Mouse (Mus musculus): ENCODE measurements around the gene Npepps.
A peak's percentile ranks its signal among the peaks of the same experiment; 100 is the strongest.

Npepps gene

GRCm38 (mm10) chr11:97186947-97187763 lies 93.3 kb downstream of the Npepps start:
- DNase-seq (ENCODE audit: low spot score in 2 of 2), result peak; percentile 97 to 98

GRCm38 (mm10) chr11:97185704-97186614 lies 94.5 kb downstream of the Npepps start:
- DNase-seq (ENCODE audit: low spot score in 2 of 2), result no peak

- DNase-seq (ENCODE audit: low spot score in 2 of 2), result no peak
Measured at GRCm38 (mm10) chr11:97184875-97185274, 95.6 kb downstream of the Npepps start.

- no peak for DNase-seq (ENCODE audit: low spot score in 2 of 2)
Measured at GRCm38 (mm10) chr11:97182446-97182845, 98.0 kb downstream of the Npepps start.

GRCm38 (mm10) chr11:97181061-97181460 lies 99.4 kb downstream of the Npepps start:
- no peak for DNase-seq (ENCODE audit: low spot score in 2 of 2)

GRCm38 (mm10) chr11:97178198-97178597 lies 102.2 kb downstream of the Npepps start:
- no peak for DNase-seq (ENCODE audit: low spot score in 2 of 2)

GRCm38 (mm10) chr11:97176851-97177250 lies 103.6 kb downstream of the Npepps start:
- peak in 1 of 2 experiments; percentile 21 for DNase-seq (ENCODE audit: low spot score in 2 of 2)

- DNase-seq (ENCODE audit: low spot score in 2 of 2), result no peak
Measured at GRCm38 (mm10) chr11:97175499-97175898, 104.9 kb downstream of the Npepps start.

- DNase-seq (ENCODE audit: low spot score in 2 of 2), result no peak
Measured at GRCm38 (mm10) chr11:97160341-97160740, 120.1 kb downstream of the Npepps start.

GRCm38 (mm10) chr11:97156999-97157398 lies 123.4 kb downstream of the Npepps start:
- no peak for DNase-seq (ENCODE audit: low spot score in 2 of 2)

Measured in cerebellum, postnatal 4 days (tissue).